Mouse (Mus musculus): Measurements from ENCODE around the gene Tars.

Gene Tars

GRCm38 (mm10) chr15:11399356-11400067 lies at the start of gene Tars:
Gene Tars (minus strand): TSS chr15:11399665.
- peak; percentile 84 to 96 for DNase-seq (ENCODE audit: low spot score in 2 of 2)

- DNase-seq (ENCODE audit: low spot score in 2 of 2) = no peak
Measured at GRCm38 (mm10) chr15:11437361-11437760, 37.9 kb upstream of the Tars start.

- DNase-seq (ENCODE audit: low spot score in 2 of 2) = no peak
Measured at GRCm38 (mm10) chr15:11436709-11437280, 37.3 kb upstream of the Tars start.

GRCm38 (mm10) chr15:11426899-11427298 lies 27.4 kb upstream of the Tars start:
- no peak for DNase-seq (ENCODE audit: low spot score in 2 of 2)

- DNase-seq (ENCODE audit: low spot score in 2 of 2) = no peak
Measured at GRCm38 (mm10) chr15:11413484-11413883, 14.0 kb upstream of the Tars start.

- DNase-seq (ENCODE audit: low spot score in 2 of 2) = no peak
Measured at GRCm38 (mm10) chr15:11412542-11412941, 13.1 kb upstream of the Tars start.

GRCm38 (mm10) chr15:11411846-11412245 lies 12.4 kb upstream of the Tars start:
- no peak for DNase-seq (ENCODE audit: low spot score in 2 of 2)

GRCm38 (mm10) chr15:11408155-11408826 lies 8.8 kb upstream of the Tars start:
- no peak for DNase-seq (ENCODE audit: low spot score in 2 of 2)

- peak in 1 of 2 experiments; percentile 47 for DNase-seq (ENCODE audit: low spot score in 2 of 2)
Measured at GRCm38 (mm10) chr15:11407381-11407780, 7.9 kb upstream of the Tars start.

- peak in 1 of 2 experiments; percentile 21 for DNase-seq (ENCODE audit: low spot score in 2 of 2)
Measured at GRCm38 (mm10) chr15:11406769-11407168, 7.3 kb upstream of the Tars start.

GRCm38 (mm10) chr15:11398676-11399350 lies 652 bp downstream of the Tars start:
- no peak for DNase-seq (ENCODE audit: low spot score in 2 of 2)

- no peak for DNase-seq (ENCODE audit: low spot score in 2 of 2)
Measured at GRCm38 (mm10) chr15:11396421-11396820, 3.0 kb downstream of the Tars start.

- DNase-seq (ENCODE audit: low spot score in 2 of 2) = no peak
Measured at GRCm38 (mm10) chr15:11392903-11393302, 6.6 kb downstream of the Tars start.

- no peak for DNase-seq (ENCODE audit: low spot score in 2 of 2)
Measured at GRCm38 (mm10) chr15:11383796-11384195, 15.7 kb downstream of the Tars start.

GRCm38 (mm10) chr15:11382585-11382984 lies 16.9 kb downstream of the Tars start:
- no peak for DNase-seq (ENCODE audit: low spot score in 2 of 2)

GRCm38 (mm10) chr15:11380616-11381015 lies 18.8 kb downstream of the Tars start:
- DNase-seq (ENCODE audit: low spot score in 2 of 2) = no peak

- peak in 1 of 2 experiments; percentile 26 for DNase-seq (ENCODE audit: low spot score in 2 of 2)
Measured at GRCm38 (mm10) chr15:11380087-11380530, 19.4 kb downstream of the Tars start.

GRCm38 (mm10) chr15:11379431-11380086 lies 19.9 kb downstream of the Tars start:
- DNase-seq (ENCODE audit: low spot score in 2 of 2) = no peak

- DNase-seq (ENCODE audit: low spot score in 2 of 2) = no peak
Measured at GRCm38 (mm10) chr15:11370477-11371085, 28.9 kb downstream of the Tars start.

GRCm38 (mm10) chr15:11369572-11369971 lies 29.9 kb downstream of the Tars start:
- no peak for DNase-seq (ENCODE audit: low spot score in 2 of 2)

- DNase-seq (ENCODE audit: low spot score in 2 of 2) = peak in 1 of 2 experiments; percentile 13
Measured at GRCm38 (mm10) chr15:11364795-11365194, 34.7 kb downstream of the Tars start.
